In genomic region chr7:113240438-113240837, GRCm38 (mm10) we compare ENCODE assay signal across 10 mouse cellular contexts. TPM values are rescaled to one million over a fixed set of nuclear protein-coding genes. Genes with fewer than 3 reads are reported as not detected.
A peak's percentile ranks its signal among the peaks of the same experiment; 100 is the strongest.
DNase-seq lines count a peak whose midpoint lies in the region; ATAC-seq lines count a peak whose summit lies in the region.
"Had no signal": no experiment of that assay in that cellular context is flagged by ENCODE, and none has a peak within 500 bp of the region (broad histone marks: within the 10 kb centered on the region; RNA-seq: fewer than 3 reads in every experiment).

No protein-coding gene starts in this region.

- no peaks in the 10 kb centered on the region for H3K36me3 ChIP-seq in liver, embryonic 16.5 days (ENCODE audit: control insufficient read depth, insufficient read depth)
- no peaks in the 10 kb centered on the region for H3K36me3 ChIP-seq in liver, embryonic 11.5 days (ENCODE audit: control insufficient read depth, insufficient read depth, low read length)
- no peaks in the 10 kb centered on the region; the same call in 1 of the 2 replicates for H3K36me3 ChIP-seq in heart, embryonic 13.5 days
- no peaks in the 10 kb centered on the region; the same call in 1 of the 2 replicates for H3K36me3 ChIP-seq in splenic B cell, adult 2 months (ENCODE audit: control insufficient read depth, insufficient read depth, low read length, poor library complexity, severe bottlenecking)
- H3K36me3 ChIP-seq: intestine, embryonic 15.5 days had no signal

- no peak for ATAC-seq in liver, embryonic 16.5 days (ENCODE audit: low read depth)
- no peak for ATAC-seq in liver, embryonic 11.5 days (replicated peaks; ENCODE audit: low FRiP score)
- 0 out of 2 replicates have a peak, but pooled peaks have one; percentile 41 for ATAC-seq in heart, embryonic 13.5 days (ENCODE audit: extremely low read depth, insufficient number of reproducible peaks, low FRiP score, low TSS enrichment)
- ATAC-seq in inflammation-experienced regulatory T-cells, adult 6 months = peak; percentile 23
- no peak for ATAC-seq in erythroid progenitor cell, adult 5-6 weeks (replicated peaks; ENCODE audit: low FRiP score, poor library complexity, severe bottlenecking)

- no peak overlapping the region for H3K4me3 ChIP-seq in liver, embryonic 16.5 days (ENCODE audit: low read depth, low read length)
- H3K4me3 ChIP-seq in liver, embryonic 11.5 days (ENCODE audit: low read depth, low read length) = no peak overlapping the region
- no peak overlapping the region for H3K4me3 ChIP-seq in heart, embryonic 13.5 days
- H3K4me3 ChIP-seq: intestine, embryonic 15.5 days; layer of hippocampus, adult 2 months had no signal

- H3K9me3 ChIP-seq in liver, embryonic 16.5 days (replicated peaks; ENCODE audit: control insufficient read depth, low read length) = no peaks in the 10 kb centered on the region
- H3K9me3 ChIP-seq in liver, embryonic 11.5 days (ENCODE audit: control insufficient read depth, low read length) = no peaks in the 10 kb centered on the region
- no peaks in the 10 kb centered on the region for H3K9me3 ChIP-seq in heart, embryonic 13.5 days
- H3K9me3 ChIP-seq: intestine, embryonic 15.5 days had no signal

- H3K9ac ChIP-seq in liver, embryonic 16.5 days (ENCODE audit: low read depth, low read length) = no peak overlapping the region
- no peak overlapping the region for H3K9ac ChIP-seq in liver, embryonic 11.5 days (ENCODE audit: low read depth, low read length)
- H3K9ac ChIP-seq in heart, embryonic 13.5 days = no peak overlapping the region
- H3K9ac ChIP-seq: intestine, embryonic 15.5 days had no signal

- peaks cover 12% of the 10 kb centered on the region for H3K4me1 ChIP-seq in liver, embryonic 16.5 days (ENCODE audit: control insufficient read depth, low read depth, low read length)
- no peaks in the 10 kb centered on the region for H3K4me1 ChIP-seq in liver, embryonic 11.5 days (replicated peaks; ENCODE audit: control insufficient read depth, insufficient read depth, low read length)
- H3K4me1 ChIP-seq in heart, embryonic 13.5 days = peaks cover 48% of the 10 kb centered on the region

- DNase-seq in liver, embryonic 11.5 days (ENCODE audit: low spot score) = no peak
- DNase-seq in splenic B cell, adult 2 months (ENCODE audit: low read depth, low spot score) = peak; percentile 23
- DNase-seq in adrenal gland, adult (ENCODE audit: inconsistent age in 2 of 2, low spot score in 1 of 2) = no peak
- DNase-seq: cerebellum, adult 11-12 months had no signal

- peak overlapping the region; percentile 7; the same call in 1 of the 2 replicates for H3K27ac ChIP-seq in liver, embryonic 16.5 days (ENCODE audit: low read length)
- no peak overlapping the region for H3K27ac ChIP-seq in liver, embryonic 11.5 days (ENCODE audit: low read depth, low read length)
- H3K27ac ChIP-seq in heart, embryonic 13.5 days (replicated peaks) = peak overlapping the region; percentile 70
- H3K27ac ChIP-seq: intestine, embryonic 15.5 days had no signal

- H3K4me2 ChIP-seq in liver, embryonic 16.5 days (ENCODE audit: low read depth, low read length) = no peak overlapping the region
- no peak overlapping the region for H3K4me2 ChIP-seq in liver, embryonic 11.5 days
- no peak overlapping the region for H3K4me2 ChIP-seq in heart, embryonic 13.5 days
- H3K4me2 ChIP-seq: intestine, embryonic 15.5 days had no signal

- WGBS in liver, embryonic 16.5 days (ENCODE audit: insufficient replicate concordance) = 52% methylated on average over 1 of the region's 1 CpGs
- WGBS in liver, embryonic 11.5 days = 88% methylated on average over 1 of the region's 1 CpGs
- WGBS in heart, embryonic 13.5 days = 55% methylated on average over 1 of the region's 1 CpGs

- no peaks in the 10 kb centered on the region for H3K27me3 ChIP-seq in liver, embryonic 16.5 days (ENCODE audit: control insufficient read depth, insufficient read depth, low read depth, low read length)
- no peaks in the 10 kb centered on the region for H3K27me3 ChIP-seq in liver, embryonic 11.5 days (replicated peaks; ENCODE audit: control insufficient read depth, insufficient read depth, low read length)
- H3K27me3 ChIP-seq in heart, embryonic 13.5 days (replicated peaks) = no peaks in the 10 kb centered on the region
- H3K27me3 ChIP-seq in splenic B cell, adult 2 months (ENCODE audit: control insufficient read depth, insufficient read depth, low read length, poor library complexity, severe bottlenecking) = no peaks in the 10 kb centered on the region
- H3K27me3 ChIP-seq: intestine, embryonic 15.5 days had no signal

RNA-seq across cellular contexts. Expression of gene Arntl, which starts 33.2 kb away (rescaled TPM):
- 8.4 and 9.7 TPM in 2 replicates for polyA plus RNA-seq in liver, embryonic 16.5 days (2015; fragmentation: Nextera tagmentation; extraction: Ambion mirVana)
- polyA plus RNA-seq in liver, embryonic 11.5 days (2014; fragmentation: Nextera tagmentation; extraction: Ambion mirVana) = 8.4 and 9.5 TPM in 2 replicates
- 6.2 and 6.3 TPM in 2 replicates for polyA plus RNA-seq in heart, embryonic 13.5 days (2015; fragmentation: Nextera tagmentation; extraction: Ambion mirVana)
- polyA plus RNA-seq in inflammation-experienced regulatory T-cells, adult 6 months (2017; shearing (Covaris generic)) = 10 to 100 TPM; 20.7 to 36.9 (median 30.1) TPM
- total RNA-seq in erythroid progenitor cell, adult 5-6 weeks (2015; ENCODE audit: low replicate concordance) = 5.8 and 12.6 TPM in 2 replicates
- 4.7 and 5.4 TPM in 2 replicates for total RNA-seq in erythroid progenitor cell, adult 5-6 weeks (2017; ENCODE audit: low replicate concordance)

Comparison
In these comparisons a context has a peak if more than half of its experiments do, and no peak if none do; other contexts are left out.
1. ATAC-seq: peak in heart, embryonic 13.5 days (single experiment) and inflammation-experienced regulatory T-cells, adult 6 months (single experiment); none in liver, embryonic 16.5 days (single experiment), liver, embryonic 11.5 days (single experiment) and erythroid progenitor cell, adult 5-6 weeks (single experiment).